Mouse (Mus musculus): ENCODE data around the gene Rhox4c. TPM values are rescaled to one million over a fixed set of nuclear protein-coding genes. Genes with fewer than 3 reads are reported as not detected.
"Not testable (repeated sequence)": the region's sequence is repeated elsewhere in the genome, so short reads cannot be mapped to it uniquely, and the experiment has no call there.

Gene Rhox4c
- total RNA-seq (2018; cell fraction: chromatin; rRNA removed) = not detected
- total RNA-seq (2018; cell fraction: cytosol; rRNA removed) = not detected
- not detected for total RNA-seq (2018; cell fraction: nucleus; rRNA removed)
- polyA plus RNA-seq (2018) = not detected in 3 replicates

DNA sequence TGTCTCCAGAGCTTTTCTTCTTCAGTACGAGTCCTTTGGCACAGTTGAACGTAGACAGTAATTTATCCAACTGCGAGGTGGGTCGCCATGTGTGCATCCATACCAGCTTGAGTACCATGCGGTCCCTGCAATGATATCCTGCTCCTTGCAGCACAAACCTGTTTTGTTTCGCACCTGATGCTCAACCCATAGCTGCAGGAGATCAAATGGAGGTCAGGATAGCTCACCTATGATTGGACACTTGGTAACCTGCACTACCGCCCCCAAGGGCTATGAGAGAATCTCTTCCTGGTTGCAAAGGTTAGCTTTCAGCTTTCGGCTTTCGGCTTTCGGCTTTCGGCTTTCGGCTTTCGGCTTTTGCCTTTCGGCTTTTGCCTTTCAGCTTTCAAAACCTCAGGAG is at the start of gene Rhox4c:
Gene Rhox4c, plus strand, starts transcription at position 301 of the 400 bp plus-strand sequence.
- WGBS (ENCODE audit: missing documents) = 92% methylated on average over 12 of the region's 14 CpGs
- not testable (repeated sequence) for H3K79me2 ChIP-seq (ENCODE audit: inconsistent target); H3K27ac ChIP-seq; H3K36me3 ChIP-seq (ENCODE audit: inconsistent target); H3K4me3 ChIP-seq (ENCODE audit: inconsistent target)

GRCm38 (mm10) chrX:37432194-37432593 is 47.9 kb upstream of the Rhox4c start, which contains the start of gene Rhox4b:
TSS of gene Rhox4b (plus strand) at chrX:37432494.
- H3K4me3 ChIP-seq (ENCODE audit: inconsistent target); H3K79me2 ChIP-seq (ENCODE audit: inconsistent target); H3K36me3 ChIP-seq (ENCODE audit: inconsistent target); H3K27ac ChIP-seq: not testable (repeated sequence)
- WGBS (ENCODE audit: missing documents) = 91% methylated on average over 6 of the region's 15 CpGs

- not testable (repeated sequence) for H3K4me3 ChIP-seq (ENCODE audit: inconsistent target); H3K27ac ChIP-seq; H3K79me2 ChIP-seq (ENCODE audit: inconsistent target); H3K36me3 ChIP-seq (ENCODE audit: inconsistent target)
- WGBS (ENCODE audit: missing documents) = no CpG with 5 or more reads among the region's 10 CpGs
Measured at GRCm38 (mm10) chrX:37453380-37453779, 26.8 kb upstream of the Rhox4c start, which contains the start of gene Rhox2c. TSS of gene Rhox2c (plus strand) at chrX:37453680.

GRCm38 (mm10) chrX:37458285-37458684 is 21.9 kb upstream of the Rhox4c start, which contains the start of gene Rhox3c:
TSS of gene Rhox3c (plus strand) at chrX:37458585.
- not testable (repeated sequence) for H3K4me3 ChIP-seq (ENCODE audit: inconsistent target); H3K79me2 ChIP-seq (ENCODE audit: inconsistent target); H3K36me3 ChIP-seq (ENCODE audit: inconsistent target); H3K27ac ChIP-seq
- no CpG with 5 or more reads among the region's 4 CpGs for WGBS (ENCODE audit: missing documents)

GRCm38 (mm10) chrX:37514059-37514458 is 33.9 kb downstream of the Rhox4c start, which contains the start of gene Rhox4d:
TSS of gene Rhox4d (plus strand) at chrX:37514359.
- H3K36me3 ChIP-seq (ENCODE audit: inconsistent target); H3K4me3 ChIP-seq (ENCODE audit: inconsistent target); H3K27ac ChIP-seq; H3K79me2 ChIP-seq (ENCODE audit: inconsistent target): not testable (repeated sequence)
- WGBS (ENCODE audit: missing documents) = 100% methylated on average over 3 of the region's 18 CpGs

- H3K36me3 ChIP-seq (ENCODE audit: inconsistent target); H3K27ac ChIP-seq; H3K79me2 ChIP-seq (ENCODE audit: inconsistent target); H3K4me3 ChIP-seq (ENCODE audit: inconsistent target): not testable (repeated sequence)
- no CpG with 5 or more reads among the region's 8 CpGs for WGBS (ENCODE audit: missing documents)
Measured at GRCm38 (mm10) chrX:37530152-37530551, 50.0 kb downstream of the Rhox4c start, which contains the start of gene Rhox2e. TSS of gene Rhox2e (plus strand) at chrX:37530452.

Other genes starting within 250 kb of the Rhox4c start
- gene Rhox2a, start 235.4 kb upstream of the Rhox4c start, polyA plus RNA-seq (2018) = not detected in 3 replicates
- gene Rhox3a, start 230.4 kb upstream of the Rhox4c start, polyA plus RNA-seq (2018) = not detected in 3 replicates
- gene Rhox4a, start 215.0 kb upstream of the Rhox4c start, polyA plus RNA-seq (2018) = not detected in 3 replicates
- gene Rhox3a2, start 100.3 kb upstream of the Rhox4c start, polyA plus RNA-seq (2018) = not detected in 3 replicates
- gene Rhox4a2, start 89.5 kb upstream of the Rhox4c start, polyA plus RNA-seq (2018) = not detected in 3 replicates
- gene Rhox2b, start 68.3 kb upstream of the Rhox4c start, polyA plus RNA-seq (2018) = not detected in 3 replicates
- not detected in 3 replicates for gene Rhox4b, start 47.8 kb upstream of the Rhox4c start, polyA plus RNA-seq (2018)
- not detected in 3 replicates for gene Rhox2c, start 26.7 kb upstream of the Rhox4c start, polyA plus RNA-seq (2018)
- not detected in 3 replicates for gene Rhox3c, start 21.8 kb upstream of the Rhox4c start, polyA plus RNA-seq (2018)
- gene Rhox2d, start 13.1 kb downstream of the Rhox4c start, polyA plus RNA-seq (2018) = not detected in 3 replicates
- not detected in 3 replicates for gene Rhox4d, start 34.0 kb downstream of the Rhox4c start, polyA plus RNA-seq (2018)
- gene Rhox2e, start 50.1 kb downstream of the Rhox4c start, polyA plus RNA-seq (2018) = not detected in 3 replicates
- gene Rhox3e, start 61.7 kb downstream of the Rhox4c start, polyA plus RNA-seq (2018) = not detected in 3 replicates
- not detected in 3 replicates for gene Rhox4e, start 77.1 kb downstream of the Rhox4c start, polyA plus RNA-seq (2018)
- not detected in 3 replicates for gene Rhox2f, start 91.1 kb downstream of the Rhox4c start, polyA plus RNA-seq (2018)
- gene Rhox3f, start 100.7 kb downstream of the Rhox4c start, polyA plus RNA-seq (2018) = not detected in 3 replicates
- not detected in 3 replicates for gene Rhox4f, start 127.4 kb downstream of the Rhox4c start, polyA plus RNA-seq (2018)
- not detected in 3 replicates for gene Rhox3g, start 148.3 kb downstream of the Rhox4c start, polyA plus RNA-seq (2018)
- gene Rhox2g, start 163.1 kb downstream of the Rhox4c start, polyA plus RNA-seq (2018) = not detected in 3 replicates
- gene Rhox4g, start 171.0 kb downstream of the Rhox4c start, polyA plus RNA-seq (2018) = not detected in 3 replicates
- gene Rhox3h, start 188.4 kb downstream of the Rhox4c start, polyA plus RNA-seq (2018) = not detected in 3 replicates
- not detected in 3 replicates for gene Rhox2h, start 192.9 kb downstream of the Rhox4c start, polyA plus RNA-seq (2018)